In genomic region chr11:117134776-117135387, GRCm38 (mm10) we compare ENCODE assay signal across 9 mouse cellular contexts. TPM values are rescaled to one million over a fixed set of nuclear protein-coding genes. Genes with fewer than 3 reads are reported as not detected.
DNase-seq lines count a peak whose midpoint lies in the region; ATAC-seq and TF ChIP-seq lines count a peak whose summit lies in the region.
"Had no signal": no experiment of that assay in that cellular context is flagged by ENCODE, and none has a peak within 500 bp of the region (broad histone marks: within the 10 kb centered on the region; RNA-seq: fewer than 3 reads in every experiment).

No protein-coding gene starts in this region.

- peak overlapping the region; percentile 78 for H3K27ac ChIP-seq in forebrain, embryonic 10.5 days
- H3K27ac ChIP-seq in forebrain, postnatal 0 days (ENCODE audit: low read depth, low read length) = no peak overlapping the region
- peak overlapping the region; percentile 83 for H3K27ac ChIP-seq in left cerebral cortex, adult 2 months
- 0 out of 2 replicates have a peak overlapping the region, but pooled peaks have one; percentile 22 for H3K27ac ChIP-seq in cortical plate, adult 2 months (ENCODE audit: insufficient read depth, low read length)
- peak overlapping the region; percentile 80; the same call in 1 of the 2 replicates for H3K27ac ChIP-seq in limb, embryonic 13.5 days

- no peak for TF ChIP-seq CTCF in forebrain, postnatal 0 days (IDR thresholded peaks at IDR 0.05; ENCODE audit: low read depth)
- TF ChIP-seq CTCF in left cerebral cortex, adult 2 months (IDR thresholded peaks at IDR 0.05) = no peak
- TF ChIP-seq CTCF in cortical plate, adult 2 months (IDR thresholded peaks at IDR 0.05; ENCODE audit: extremely low read depth, insufficient read depth, low read length) = no peak

- H3K9ac ChIP-seq in forebrain, postnatal 0 days = no peak overlapping the region
- H3K9ac ChIP-seq in limb, embryonic 13.5 days = 0 out of 2 replicates have a peak overlapping the region, but pooled peaks have one; percentile 25
- H3K9ac ChIP-seq: midbrain, embryonic 15.5 days had no signal

- no peak for DNase-seq in forebrain, embryonic 10.5 days (ENCODE audit: extremely low spot score, low spot score)
- no peak for DNase-seq in forebrain, postnatal 0 days
- no peak for DNase-seq in left cerebral cortex, adult 2 months (ENCODE audit: extremely low spot score in 1 of 2, low spot score in 2 of 2)
- DNase-seq in left cerebral cortex, postnatal 10 days (ENCODE audit: extremely low spot score in 1 of 2, low spot score in 2 of 2) = no peak
- no peak for DNase-seq in spleen, postnatal 14 days (ENCODE audit: low spot score in 2 of 2)
- no peak for DNase-seq in right cerebral cortex, adult 18-20 months

- no peaks in the 10 kb centered on the region for H3K27me3 ChIP-seq in forebrain, embryonic 10.5 days (ENCODE audit: poor library complexity, severe bottlenecking)
- no peaks in the 10 kb centered on the region for H3K27me3 ChIP-seq in forebrain, postnatal 0 days (ENCODE audit: insufficient read depth, low read length)
- H3K27me3 ChIP-seq in limb, embryonic 13.5 days = no peaks in the 10 kb centered on the region
- H3K27me3 ChIP-seq: midbrain, embryonic 15.5 days had no signal

- peak overlapping the region; percentile 24; the same call in 1 of the 2 replicates for H3K4me3 ChIP-seq in forebrain, embryonic 10.5 days
- no peak overlapping the region for H3K4me3 ChIP-seq in forebrain, postnatal 0 days (ENCODE audit: low read depth, low read length)
- H3K4me3 ChIP-seq in left cerebral cortex, adult 2 months = no peak overlapping the region
- no peak overlapping the region for H3K4me3 ChIP-seq in cortical plate, adult 2 months (ENCODE audit: insufficient read depth, low read length)
- H3K4me3 ChIP-seq in limb, embryonic 13.5 days = no peak overlapping the region
- H3K4me3 ChIP-seq: midbrain, embryonic 15.5 days had no signal

- no peak for TF ChIP-seq POLR2A in cortical plate, adult 2 months (IDR thresholded peaks at IDR 0.05; ENCODE audit: extremely low read depth, insufficient read depth, low read length)

- peaks cover 39% of the 10 kb centered on the region for H3K4me1 ChIP-seq in forebrain, embryonic 10.5 days
- 0 out of 2 replicates have a peak, but pooled peaks cover 5% of the 10 kb centered on the region for H3K4me1 ChIP-seq in forebrain, postnatal 0 days (ENCODE audit: insufficient read depth)
- peaks cover 24% of the 10 kb centered on the region for H3K4me1 ChIP-seq in cortical plate, adult 2 months (ENCODE audit: control insufficient read depth, insufficient read depth, low read length)
- peaks cover 61% of the 10 kb centered on the region for H3K4me1 ChIP-seq in limb, embryonic 13.5 days

- 73% methylated on average over 23 of the region's 23 CpGs for WGBS in forebrain, embryonic 10.5 days
- WGBS in forebrain, postnatal 0 days = 54% methylated on average over 23 of the region's 23 CpGs
- 71% methylated on average over 23 of the region's 23 CpGs for WGBS in limb, embryonic 13.5 days

- H3K4me2 ChIP-seq in forebrain, postnatal 0 days (ENCODE audit: low read depth) = no peak overlapping the region
- peak overlapping the region; percentile 17 for H3K4me2 ChIP-seq in limb, embryonic 13.5 days (replicated peaks)
- H3K4me2 ChIP-seq: midbrain, embryonic 15.5 days had no signal

- intact Hi-C loops in left cerebral cortex, adult 2 months (cut with DNase I) = loop anchor here (5.0 kb wide), 2 partner anchors 37 to 53 kb away; no protein-coding TSS in a partner anchor
- intact Hi-C loops in left cerebral cortex, postnatal 10 days (cut with DNase I) = no loop called here

- H3K36me3 ChIP-seq in forebrain, embryonic 10.5 days (replicated peaks) = peaks cover 13% of the 10 kb centered on the region
- no peaks in the 10 kb centered on the region for H3K36me3 ChIP-seq in forebrain, postnatal 0 days (ENCODE audit: insufficient read depth)
- peaks cover 21% of the 10 kb centered on the region for H3K36me3 ChIP-seq in limb, embryonic 13.5 days
- H3K36me3 ChIP-seq: midbrain, embryonic 15.5 days had no signal

- no peak for ATAC-seq in forebrain, postnatal 0 days
- ATAC-seq in limb, embryonic 13.5 days (ENCODE audit: low FRiP score, low read depth) = no peak
- ATAC-seq: midbrain, embryonic 15.5 days had no signal

- H3K9me3 ChIP-seq in forebrain, embryonic 10.5 days = no peaks in the 10 kb centered on the region
- no peaks in the 10 kb centered on the region for H3K9me3 ChIP-seq in forebrain, postnatal 0 days (ENCODE audit: low read length)
- no peaks in the 10 kb centered on the region for H3K9me3 ChIP-seq in limb, embryonic 13.5 days
- H3K9me3 ChIP-seq: midbrain, embryonic 15.5 days had no signal

RNA-seq across cellular contexts. Expression of gene Sec14l1, which starts 19.9 kb away (rescaled TPM):
- polyA plus RNA-seq in forebrain, embryonic 10.5 days (2016; fragmentation: Nextera tagmentation; extraction: Ambion mirVana) = 44.3 and 46.7 TPM in 2 replicates
- 81.3 and 82.9 TPM in 2 replicates for total RNA-seq in forebrain, postnatal 0 days (2014; rRNA removed)
- 62.1 and 65.1 TPM in 2 replicates for polyA plus RNA-seq in forebrain, postnatal 0 days (2015; fragmentation: Nextera tagmentation; extraction: Ambion mirVana)
- total RNA-seq in left cerebral cortex, adult 2 months (2021) = 100 to 1,000 TPM; 198 to 229 TPM
- 100 to 1,000 TPM; 144 to 145 TPM for total RNA-seq in left cerebral cortex, postnatal 10 days (2021)
- 190 and 191 TPM in 2 replicates for polyA plus RNA-seq in cortical plate, adult 2 months (2012; rRNA removed)
- polyA plus RNA-seq in limb, embryonic 13.5 days (2015; fragmentation: Nextera tagmentation; extraction: Ambion mirVana) = 61.2 and 65.4 TPM in 2 replicates
